Mouse (Mus musculus) kidney, adult 2 months (tissue): Measurements from ENCODE around the gene Rita1. TPM values are rescaled to one million over a fixed set of nuclear protein-coding genes. Genes with fewer than 3 reads are reported as not detected.

Experiments used
- DNase-seq: peaks from one replicate; pipeline ENCODE4 v3.0.0; 2021
- H3K27ac ChIP-seq: fragments of 200-500 bp; 2 replicates; pipeline ENCODE4 v1.5.1; 2012; ENCODE audit warnings: low read depth, low read length, control low read depth, inconsistent platforms; ENCODE audit not compliant: insufficient read depth
- H3K27me3 ChIP-seq: fragments of 200-500 bp; replicated peaks from 2 replicates; pipeline ENCODE4 v1.6.1; 2012; ENCODE audit warnings: mild to moderate bottlenecking, moderate library complexity, low read length, inconsistent platforms; ENCODE audit not compliant: control insufficient read depth, insufficient read depth
- H3K36me3 ChIP-seq: fragments of 200-500 bp; 2 replicates; pipeline ENCODE4 v1.6.1; 2012; ENCODE audit warnings: mild to moderate bottlenecking, moderate library complexity, low read length, inconsistent platforms; ENCODE audit not compliant: control insufficient read depth, insufficient read depth
- H3K4me1 ChIP-seq: fragments of 200-500 bp; 2 replicates; pipeline ENCODE4 v1.6.1; 2011; ENCODE audit warnings: low read length; ENCODE audit not compliant: control insufficient read depth, insufficient read depth
- H3K4me3 ChIP-seq: fragments of 200-500 bp; 2 replicates; pipeline ENCODE4 v1.5.1; 2011; ENCODE audit warnings: mild to moderate bottlenecking, low read depth, low read length, control low read depth; ENCODE audit not compliant: insufficient read depth
- CTCF ChIP-seq: fragments of 200-500 bp; conservative IDR thresholded peaks from 2 replicates; pipeline ENCODE4 v1.5.1; 2011; ENCODE audit warnings: low read depth, mild to moderate bottlenecking, control low read depth, low read length, moderate library complexity, mixed read lengths; ENCODE audit not compliant: insufficient read depth, insufficient read length
- POLR2A ChIP-seq: fragments of 200-500 bp; IDR thresholded peaks from one replicate; pipeline ENCODE4 v1.6.1; 2011; ENCODE audit warnings: low read depth, low read length, control low read depth
- WGBS: fragments of 180-500 bp; shearing (Covaris S2); methylation state at CpG from one replicate; pipeline ENCODE4 v1.1.7; 2018; 5-methylcytosine and 5-hydroxymethylcytosine counted together
- polyA plus RNA-seq: library from polyadenylated mRNA; depleted of rRNA; stranded (reverse); fragments of >200 nt; gene quantifications from 2 replicates; pipeline ENCODE4 v1.2.3, GENCODE M21; 2012; rRNA removed

Rita1 gene
- 25.2 and 32.1 TPM in 2 replicates for polyA plus RNA-seq

DNA sequence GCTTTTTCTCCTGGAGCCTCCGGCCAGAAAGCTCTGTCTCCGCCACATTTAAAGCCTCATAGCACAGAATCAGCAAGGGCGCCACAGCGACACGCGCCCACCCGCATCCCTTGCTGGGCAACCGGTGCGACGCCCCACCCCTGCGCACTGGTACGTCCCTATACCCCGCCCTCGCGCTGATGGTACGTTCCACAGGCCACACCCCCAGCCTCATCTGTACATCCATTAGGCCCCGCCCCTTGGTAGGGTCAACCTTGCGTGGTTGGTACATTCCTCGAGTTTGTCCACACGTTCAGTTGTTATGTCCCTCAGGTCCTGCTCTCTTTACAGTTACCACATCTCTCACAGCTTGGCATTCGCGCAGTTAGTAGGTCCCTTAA, at the start of gene Rita1, which contains the start of gene Ddx54:
Gene Rita1, minus strand, starts transcription at position 148 of the 380 bp plus-strand sequence.
Gene Ddx54, plus strand, starts transcription at position 298 of the 380 bp plus-strand sequence.
- Histone ChIP-seq H3K27me3 (no peaks in the 10 kb centered on the region), H3K4me1 (peaks cover 9% of the 10 kb centered on the region; the same call in 1 of the 2 replicates), H3K36me3 (no peaks in the 10 kb centered on the region), H3K27ac (peak within 1 kb of the TSS; percentile 97), H3K4me3 (peak within 1 kb of the TSS; percentile 72)
- TF ChIP-seq CTCF: no peak
- no peak for TF ChIP-seq POLR2A
- under 1% methylated on average over 22 of the region's 22 CpGs for WGBS
- peak; percentile 98 for DNase-seq

DNA sequence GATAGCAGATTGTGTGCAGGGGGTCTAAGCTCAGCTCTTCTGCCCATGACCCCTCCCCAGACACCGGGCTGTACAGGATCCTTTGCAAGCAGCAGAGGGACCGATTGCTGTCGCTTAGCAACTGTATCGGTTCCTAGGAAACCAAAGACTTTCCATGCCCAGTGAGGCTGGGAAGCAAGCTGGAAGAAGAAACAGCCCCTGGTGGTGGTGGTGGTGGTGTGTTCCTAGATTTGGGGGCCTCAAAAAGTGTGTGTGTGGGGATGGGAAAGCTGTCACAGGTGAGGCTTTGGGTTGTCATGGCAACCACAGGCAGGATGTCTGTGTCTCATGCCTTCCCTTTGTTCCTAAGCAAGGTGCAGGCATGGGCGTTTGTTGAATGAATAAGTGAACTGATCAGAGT, 48.4 kb upstream of the Rita1 start:
- no peak for TF ChIP-seq CTCF
- TF ChIP-seq POLR2A: no peak

DNA sequence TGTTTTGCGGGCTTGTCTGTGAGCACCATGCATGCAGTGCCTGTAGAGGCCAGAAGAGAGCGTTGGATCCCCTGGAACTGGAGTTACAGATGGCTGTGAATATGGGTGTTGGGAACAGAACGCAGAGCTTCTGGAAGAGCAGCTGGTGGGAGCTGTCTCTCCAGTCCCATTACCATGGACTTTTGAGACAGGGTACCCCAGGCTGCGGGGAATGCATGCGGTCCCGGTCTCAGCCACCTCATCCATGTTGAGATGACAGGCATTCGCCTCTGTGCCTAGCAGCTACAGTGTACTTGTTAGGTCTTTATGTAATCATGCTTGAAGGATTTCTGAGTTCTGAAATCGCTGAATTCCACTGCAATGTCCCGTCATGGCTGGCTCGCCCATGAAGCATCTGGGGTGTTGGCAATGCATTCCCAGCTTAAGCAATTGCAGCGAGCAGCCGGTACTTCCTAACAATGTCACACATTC, 43.9 kb upstream of the Rita1 start:
- no peaks in the 10 kb centered on the region for H3K27me3 ChIP-seq
- 81% methylated on average over 12 of the region's 12 CpGs for WGBS
- H3K4me3 ChIP-seq: no peak overlapping the region
- TF ChIP-seq POLR2A: no peak
- no peak for TF ChIP-seq CTCF
- no peaks in the 10 kb centered on the region for H3K4me1 ChIP-seq
- no peak overlapping the region for H3K27ac ChIP-seq
- H3K36me3 ChIP-seq: no peaks in the 10 kb centered on the region
- no peak for DNase-seq

More for the DNA sequence above, 48.4 kb upstream of the Rita1 start:
- no peaks in the 10 kb centered on the region for H3K36me3 ChIP-seq
- WGBS: 62% methylated on average over 5 of the region's 5 CpGs
- H3K4me3 ChIP-seq: no peak overlapping the region
- no peaks in the 10 kb centered on the region for H3K4me1 ChIP-seq
- no peak for DNase-seq
- H3K27ac ChIP-seq: no peak overlapping the region
- H3K27me3 ChIP-seq: no peaks in the 10 kb centered on the region

DNA sequence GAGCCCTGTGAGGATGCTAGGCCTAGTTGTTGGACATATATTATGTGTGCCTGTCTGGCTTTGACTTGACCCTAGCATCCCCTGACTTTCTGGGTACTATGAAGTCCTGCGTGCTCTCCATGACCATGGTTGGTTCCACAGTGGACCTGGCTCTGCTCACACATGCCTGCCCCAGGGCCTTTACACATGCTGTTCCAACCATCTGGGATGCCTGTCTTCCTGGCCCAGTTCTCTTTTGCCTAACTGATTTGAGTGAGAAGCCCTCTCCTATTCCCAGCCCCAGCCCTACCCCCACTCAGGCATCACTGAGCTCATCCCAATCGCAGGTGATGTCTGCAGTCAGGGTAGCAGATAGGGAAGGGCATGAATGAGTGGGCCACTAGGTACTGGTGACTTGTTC, 41.5 kb upstream of the Rita1 start:
- H3K4me1 ChIP-seq: no peaks in the 10 kb centered on the region
- no peak overlapping the region for H3K27ac ChIP-seq
- DNase-seq: no peak
- TF ChIP-seq POLR2A (no peak), CTCF (no peak)
- H3K4me3 ChIP-seq: no peak overlapping the region
- no peaks in the 10 kb centered on the region for H3K36me3 ChIP-seq
- WGBS: 89% methylated on average over 2 of the region's 2 CpGs
- H3K27me3 ChIP-seq: 0 out of 2 replicates have a peak, but pooled peaks cover 2% of the 10 kb centered on the region

DNA sequence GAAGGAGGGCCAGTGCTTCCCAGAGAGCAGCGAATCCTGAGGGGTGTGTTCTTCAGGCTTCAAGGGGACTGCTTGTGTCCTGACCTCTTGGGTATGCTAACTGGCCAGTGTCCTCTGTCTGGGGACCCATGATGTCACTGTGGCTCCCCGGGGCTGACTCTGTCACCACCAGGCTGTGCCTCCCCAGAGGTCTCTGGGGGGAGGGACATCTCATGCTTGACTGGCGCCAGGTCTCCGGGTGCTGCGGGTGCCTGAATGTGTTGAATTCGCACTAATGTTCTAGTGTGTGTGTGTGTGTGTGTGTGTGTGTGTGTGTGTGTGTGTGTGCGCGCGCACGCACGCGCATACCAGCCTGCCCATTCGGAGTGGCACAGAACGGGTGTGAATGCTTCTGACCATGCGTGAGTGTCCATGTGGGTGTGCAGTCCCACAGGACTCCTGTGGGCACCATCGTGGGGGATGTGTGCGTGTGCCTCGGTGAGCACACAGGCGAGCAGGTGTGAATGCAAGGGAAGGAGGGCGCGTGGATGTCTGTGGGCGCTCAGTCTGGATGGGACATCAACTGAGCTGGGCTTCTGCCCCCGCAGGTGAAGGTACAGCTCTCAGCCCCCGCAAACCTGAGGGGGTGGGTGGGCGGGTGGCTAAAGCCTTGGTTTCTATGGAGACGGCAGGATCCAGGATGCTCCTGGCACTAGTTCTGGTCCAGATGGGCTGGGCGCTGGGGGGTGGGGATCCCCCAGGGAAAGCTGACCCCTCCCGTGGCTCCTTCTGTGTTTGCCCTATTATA, 40.7 kb upstream of the Rita1 start:
- H3K36me3 ChIP-seq: no peaks in the 10 kb centered on the region
- DNase-seq: no peak
- H3K27me3 ChIP-seq: 0 out of 2 replicates have a peak, but pooled peaks cover 2% of the 10 kb centered on the region
- H3K4me1 ChIP-seq: no peaks in the 10 kb centered on the region
- H3K4me3 ChIP-seq: no peak overlapping the region
- no peak for TF ChIP-seq POLR2A
- TF ChIP-seq CTCF: no peak
- H3K27ac ChIP-seq: no peak overlapping the region
- 73% methylated on average over 28 of the region's 28 CpGs for WGBS

DNA sequence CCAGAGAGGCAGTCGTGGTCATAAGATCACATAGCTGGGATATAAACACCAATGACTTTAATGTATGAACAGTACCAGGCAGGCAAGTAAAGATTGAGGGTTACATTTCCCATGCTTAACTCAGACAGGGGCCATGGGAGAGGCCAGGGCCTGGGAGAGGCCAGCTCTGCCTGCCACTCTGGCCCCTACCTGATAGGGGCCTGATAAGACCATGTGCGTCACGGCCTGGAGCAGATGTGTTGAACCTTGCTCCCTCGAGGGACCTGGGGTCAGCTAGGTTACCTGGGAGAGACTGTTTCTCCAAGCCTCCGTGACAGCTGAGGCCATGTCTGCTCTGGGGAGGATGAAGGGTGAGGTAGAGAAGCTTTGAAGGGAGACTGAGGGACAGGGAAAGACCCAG, 38.8 kb upstream of the Rita1 start:
- 66% methylated on average over 5 of the region's 5 CpGs for WGBS
- Histone ChIP-seq H3K4me1 (peaks cover under 1% of the 10 kb centered on the region; the same call in 1 of the 2 replicates), H3K4me3 (no peak overlapping the region), H3K27ac (no peak overlapping the region), H3K27me3 (0 out of 2 replicates have a peak, but pooled peaks cover 2% of the 10 kb centered on the region), H3K36me3 (no peaks in the 10 kb centered on the region)
- TF ChIP-seq CTCF (no peak), POLR2A (no peak)
- DNase-seq: no peak

DNA sequence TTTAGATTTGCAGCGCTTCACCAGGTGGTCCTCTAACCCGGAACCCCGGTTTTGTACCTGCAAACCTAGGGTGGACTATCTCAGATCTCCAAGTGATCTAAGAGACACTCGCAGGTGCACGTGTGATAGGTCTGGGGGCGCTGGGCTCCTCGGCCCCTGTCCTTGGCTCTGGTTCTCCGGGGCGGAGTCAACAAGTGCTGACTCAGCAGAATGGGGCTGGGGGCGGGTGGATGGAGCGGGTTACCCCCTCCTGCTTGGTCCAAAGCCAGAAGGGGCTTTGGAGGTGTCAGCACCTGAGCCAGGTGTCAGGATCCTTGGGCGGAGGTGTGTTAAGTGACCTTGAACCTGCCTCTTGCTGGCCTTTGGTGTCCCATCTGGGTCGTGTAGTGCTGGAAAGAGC, 37.5 kb upstream of the Rita1 start:
- TF ChIP-seq POLR2A (no peak), CTCF (no peak)
- 31% methylated on average over 13 of the region's 13 CpGs for WGBS
- H3K36me3 ChIP-seq: no peaks in the 10 kb centered on the region
- DNase-seq: no peak
- no peak overlapping the region for H3K4me3 ChIP-seq
- H3K4me1 ChIP-seq: peaks cover 4% of the 10 kb centered on the region; the same call in 1 of the 2 replicates
- 0 out of 2 replicates have a peak, but pooled peaks cover 2% of the 10 kb centered on the region for H3K27me3 ChIP-seq
- no peak overlapping the region for H3K27ac ChIP-seq
